Mouse (Mus musculus) hindbrain, embryonic 11.5 days (tissue): Measurements from ENCODE around the gene Nes. TPM values are rescaled to one million over a fixed set of nuclear protein-coding genes. Genes with fewer than 3 reads are reported as not detected.

Experiments
- ATAC-seq: fragments of 200-750 bp; cut with Nextera tagmentation; 2 replicates; pipeline ENCODE4 v1.8.0; 2017; ENCODE audit warnings: mild to moderate bottlenecking, moderate TSS enrichment, moderate library complexity; ENCODE audit not compliant: low FRiP score
- DNase-seq: peaks from one replicate; pipeline ENCODE4 v3.0.0-alpha.2; 2015; ENCODE audit warnings: low spot score
- H3K27ac ChIP-seq: fragments of 300-500 bp; sonication (generic); 2 replicates; pipeline ENCODE4 v1.5.1; 2014; ENCODE audit warnings: mild to moderate bottlenecking, low read depth, low read length
- H3K27me3 ChIP-seq: fragments of 300-500 bp; sonication (generic); 2 replicates; pipeline ENCODE4 v1.6.1; 2014; ENCODE audit warnings: mild to moderate bottlenecking, low read length, moderate library complexity, mixed read lengths; ENCODE audit not compliant: control insufficient read depth, insufficient read depth
- H3K36me3 ChIP-seq: fragments of 300-500 bp; sonication (generic); 2 replicates; pipeline ENCODE4 v1.6.1; 2014; ENCODE audit warnings: mild to moderate bottlenecking, low read length, moderate library complexity, mixed read lengths; ENCODE audit not compliant: control insufficient read depth, insufficient read depth
- H3K4me1 ChIP-seq: fragments of 300-500 bp; sonication (generic); replicated peaks from 2 replicates; pipeline ENCODE4 v1.6.1; 2014; ENCODE audit warnings: low read length, mixed read lengths; ENCODE audit not compliant: control insufficient read depth, insufficient read depth
- H3K4me2 ChIP-seq: fragments of 300-500 bp; sonication (generic); replicated peaks from 2 replicates; pipeline ENCODE4 v1.6.1; 2014; ENCODE audit warnings: mild to moderate bottlenecking, low read depth, low read length
- H3K4me3 ChIP-seq: fragments of 300-500 bp; sonication (generic); 2 replicates; pipeline ENCODE4 v1.5.1; 2014; ENCODE audit warnings: low read depth, low read length
- H3K9ac ChIP-seq: fragments of 300-500 bp; sonication (generic); 2 replicates; pipeline ENCODE4 v1.6.1; 2014; ENCODE audit warnings: low read depth, low read length
- H3K9me3 ChIP-seq: fragments of 300-500 bp; sonication (generic); 2 replicates; pipeline ENCODE4 v1.6.1; 2016; ENCODE audit warnings: low read length; ENCODE audit not compliant: control insufficient read depth
- WGBS: fragments of 180-500 bp; shearing (Covaris S2); extraction: QIAGEN DNeasy Blood & Tissue Kit; methylation state at CpG from one replicate; pipeline ENCODE4 v1.1.7; 2014; 5-methylcytosine and 5-hydroxymethylcytosine counted together
- polyA plus RNA-seq: library from polyadenylated mRNA; unstranded; fragments of >200 nt; fragmentation: Nextera tagmentation; extraction: Ambion mirVana; gene quantifications from 2 replicates; pipeline ENCODE4 v1.2.1, GENCODE M21; 2014

The Nes gene
- polyA plus RNA-seq = 71.6 and 87.9 TPM in 2 replicates

DNA sequence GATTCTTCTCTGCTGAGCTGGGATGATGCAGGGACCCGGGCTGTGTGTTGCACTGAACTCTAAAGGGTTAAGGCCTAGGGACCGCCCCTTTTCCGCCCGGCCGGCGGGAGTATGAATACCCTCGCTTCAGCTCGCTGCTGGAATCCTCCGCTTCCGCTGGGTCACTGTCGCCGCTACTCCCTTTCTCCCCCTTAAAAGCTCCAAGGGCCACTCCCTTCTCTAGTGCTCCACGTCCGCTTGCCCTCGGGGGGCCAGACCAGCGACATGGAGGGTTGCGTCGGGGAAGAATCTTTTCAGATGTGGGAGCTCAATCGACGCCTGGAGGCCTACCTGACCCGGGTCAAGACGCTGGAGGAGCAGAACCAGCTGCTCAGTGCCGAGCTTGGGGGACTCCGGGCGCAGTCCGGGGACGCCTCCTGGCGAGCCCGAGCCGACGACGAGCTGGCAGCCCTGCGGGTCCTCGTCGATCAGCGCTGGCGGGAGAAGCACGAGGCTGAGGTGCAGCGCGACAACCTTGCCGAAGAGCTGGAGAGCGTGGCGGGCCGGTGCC lies at the start of gene Nes:
Nes (plus strand) TSS at position 140 of the 550 bp plus-strand sequence.
- Histone ChIP-seq H3K4me1 (peaks cover 13% of the 10 kb centered on the region), H3K36me3 (no peaks in the 10 kb centered on the region), H3K27ac (peak within 1 kb of the TSS; percentile 97), H3K9me3 (no peaks in the 10 kb centered on the region), H3K9ac (peak within 1 kb of the TSS; percentile 92), H3K4me3 (peak within 1 kb of the TSS; percentile 86), H3K27me3 (no peaks in the 10 kb centered on the region), H3K4me2 (peak within 1 kb of the TSS; percentile 94)
- ATAC-seq (peak; percentile 61), DNase-seq (peak; percentile 91)
- WGBS = under 1% methylated on average over 44 of the region's 44 CpGs

DNA sequence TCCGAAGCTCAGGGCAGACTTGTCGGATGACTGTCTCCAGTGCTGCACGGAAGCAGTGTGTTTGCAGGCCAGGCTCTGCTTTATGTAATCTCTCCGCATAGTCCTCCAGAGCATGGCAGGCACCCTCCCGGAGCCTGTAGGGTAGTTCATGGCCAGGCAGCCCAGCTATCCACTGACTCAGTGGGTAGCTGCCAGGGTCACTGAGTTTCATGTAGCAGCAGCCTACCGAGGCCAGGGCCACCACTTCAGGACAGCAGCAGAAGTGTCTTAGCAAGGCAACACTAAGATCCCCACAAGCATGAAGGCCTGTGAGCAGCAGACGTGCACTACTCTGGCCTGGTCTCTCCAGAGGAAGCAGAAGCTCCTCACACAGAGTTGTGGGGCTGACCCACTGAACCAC lies 45.9 kb upstream of the Nes start:
- 0 out of 2 replicates have a peak, but pooled peaks cover 2% of the 10 kb centered on the region for H3K36me3 ChIP-seq
- WGBS = 89% methylated on average over 7 of the region's 7 CpGs

DNA sequence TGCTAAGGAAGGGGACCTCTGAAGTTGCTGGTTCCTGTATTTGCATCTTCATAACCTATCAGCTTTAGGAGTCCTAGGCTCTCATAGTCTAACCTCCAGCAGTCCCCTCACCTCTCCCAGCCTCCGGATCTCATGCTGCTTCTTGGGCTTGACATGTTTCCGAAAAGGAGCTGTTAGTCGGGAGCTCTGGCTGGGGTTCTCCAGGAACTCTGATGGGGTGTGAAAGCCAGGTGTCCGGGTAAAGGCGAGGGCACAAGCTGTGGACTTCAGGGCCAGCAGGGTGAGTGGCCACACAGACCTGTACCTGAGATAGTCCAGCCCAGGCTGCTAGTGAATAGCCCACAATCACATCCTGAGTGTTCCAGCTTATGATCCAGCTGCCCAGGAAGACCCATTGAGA lies 43.4 kb upstream of the Nes start:
- ATAC-seq = no peak
- WGBS = 89% methylated on average over 5 of the region's 5 CpGs
- H3K4me2 ChIP-seq = no peak overlapping the region

More for the DNA sequence above, 45.9 kb upstream of the Nes start:
- ATAC-seq (no peak), DNase-seq (no peak)
- Histone ChIP-seq H3K9ac (no peak overlapping the region), H3K9me3 (no peaks in the 10 kb centered on the region), H3K27ac (no peak overlapping the region), H3K4me2 (no peak overlapping the region), H3K4me3 (no peak overlapping the region), H3K4me1 (0 out of 2 replicates have a peak, but pooled peaks cover 3% of the 10 kb centered on the region), H3K27me3 (no peaks in the 10 kb centered on the region)

GRCm38 (mm10) chr3:87929341-87930077 lies 41.4 kb upstream of the Nes start:
- H3K36me3 ChIP-seq = peaks cover 7% of the 10 kb centered on the region; the same call in 1 of the 2 replicates

More for the DNA sequence above, 43.4 kb upstream of the Nes start:
- peaks cover 4% of the 10 kb centered on the region; the same call in 1 of the 2 replicates for H3K36me3 ChIP-seq
- no peak overlapping the region for H3K4me3 ChIP-seq
- no peaks in the 10 kb centered on the region for H3K27me3 ChIP-seq
- no peaks in the 10 kb centered on the region for H3K9me3 ChIP-seq
- no peak overlapping the region for H3K27ac ChIP-seq
- DNase-seq = no peak
- peaks cover 3% of the 10 kb centered on the region; the same call in 1 of the 2 replicates for H3K4me1 ChIP-seq
- H3K9ac ChIP-seq = no peak overlapping the region

DNA sequence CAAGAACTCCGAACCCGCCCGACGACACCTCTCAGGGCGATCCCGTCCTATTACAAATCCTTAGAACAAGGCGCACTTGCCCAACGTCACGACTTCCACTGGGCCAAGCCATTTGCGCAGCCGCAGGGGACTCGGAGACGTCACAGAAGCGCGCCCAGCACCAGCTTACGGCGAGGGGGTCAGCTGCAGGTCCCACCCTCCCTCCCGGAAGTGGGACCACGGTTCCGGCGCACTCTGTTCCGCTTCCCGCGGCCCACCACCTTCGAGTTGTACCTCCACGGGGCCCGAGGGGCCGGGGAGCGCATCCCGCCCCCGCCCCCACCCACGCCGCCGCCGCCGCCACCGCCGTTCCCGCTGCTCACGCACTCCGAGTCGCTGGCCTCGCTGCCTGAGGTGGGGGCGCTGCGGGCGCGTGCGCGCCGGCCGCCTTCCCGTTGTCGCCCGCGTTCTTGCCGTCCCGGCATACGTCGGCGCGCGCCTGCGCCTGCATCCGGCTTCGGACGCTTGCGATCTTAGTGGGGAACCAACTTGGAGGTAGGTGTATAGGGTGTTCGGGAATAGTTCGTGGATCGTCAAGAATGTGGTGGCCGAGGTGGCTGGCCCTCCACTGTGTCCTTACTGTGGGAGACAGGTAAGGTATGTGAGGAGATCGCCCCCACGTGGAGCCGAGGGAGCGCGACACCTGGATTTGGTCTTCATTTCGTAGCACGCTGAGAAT lies 40.6 kb upstream of the Nes start, which contains the start of the genes Isg20l2 and Rrnad1:
Isg20l2 (plus strand) TSS at position 237 of the 718 bp plus-strand sequence.
Rrnad1 (minus strand) TSS at position 640 of the 718 bp plus-strand sequence.
- H3K4me1 ChIP-seq = peaks cover 3% of the 10 kb centered on the region; the same call in 1 of the 2 replicates
- WGBS = under 1% methylated on average over 72 of the region's 78 CpGs
- peak within 1 kb of the TSS; percentile 97 for H3K4me3 ChIP-seq
- H3K27me3 ChIP-seq = no peaks in the 10 kb centered on the region
- H3K27ac ChIP-seq = peak within 1 kb of the TSS; percentile 74
- no peaks in the 10 kb centered on the region for H3K9me3 ChIP-seq
- DNase-seq (peak; percentile 97), ATAC-seq (peak; percentile 96)
- H3K9ac ChIP-seq = peak within 1 kb of the TSS; percentile 92
- peak within 1 kb of the TSS; percentile 70 for H3K4me2 ChIP-seq
- peaks cover 7% of the 10 kb centered on the region; the same call in 1 of the 2 replicates for H3K36me3 ChIP-seq

More at GRCm38 (mm10) chr3:87929341-87930077, 41.4 kb upstream of the Nes start:
- Histone ChIP-seq H3K4me1 (peaks cover 3% of the 10 kb centered on the region; the same call in 1 of the 2 replicates), H3K4me2 (peak overlapping the region; percentile 70), H3K4me3 (peak overlapping the region; percentile 97), H3K9me3 (no peaks in the 10 kb centered on the region), H3K9ac (peak overlapping the region; percentile 92), H3K27me3 (no peaks in the 10 kb centered on the region), H3K27ac (peak overlapping the region; percentile 74)
- DNase-seq = no peak
- ATAC-seq = peak; percentile 70
- 8% methylated on average over 26 of the region's 26 CpGs for WGBS

- no peak for ATAC-seq
- H3K36me3 ChIP-seq = peaks cover 17% of the 10 kb centered on the region
- H3K4me2 ChIP-seq = no peak overlapping the region
- whole genome bisulfite sequencing = 89% methylated on average over 5 of the region's 5 CpGs
- no peak for DNase-seq
- no peaks in the 10 kb centered on the region for H3K9me3 ChIP-seq
- no peak overlapping the region for H3K27ac ChIP-seq
- no peak overlapping the region for H3K4me3 ChIP-seq
- H3K27me3 ChIP-seq = no peaks in the 10 kb centered on the region
- H3K4me1 ChIP-seq = peaks cover 5% of the 10 kb centered on the region; the same call in 1 of the 2 replicates
- no peak overlapping the region for H3K9ac ChIP-seq
Measured at GRCm38 (mm10) chr3:87934026-87934425, 36.9 kb upstream of the Nes start.

DNA sequence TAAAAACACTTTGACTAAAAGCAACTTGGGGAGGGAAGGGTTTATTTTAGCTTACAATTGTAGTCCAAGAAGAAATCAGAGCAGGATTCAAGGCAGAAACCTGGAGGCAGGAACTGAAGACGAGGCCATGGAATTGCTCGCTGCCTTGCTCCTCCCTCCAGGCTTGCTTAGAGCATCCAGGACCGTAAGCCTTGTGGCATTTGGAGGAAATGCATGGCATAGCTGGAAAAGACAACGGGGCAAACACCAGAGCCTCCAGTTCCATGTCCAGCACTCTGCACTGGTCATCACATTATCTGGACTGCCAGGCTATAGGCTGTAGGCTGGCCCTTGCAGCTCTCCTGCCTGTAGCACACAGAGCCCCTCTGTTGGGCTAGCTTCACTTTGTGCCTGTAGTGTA lies 36.4 kb upstream of the Nes start:
- ATAC-seq (no peak), DNase-seq (no peak)
- H3K4me1 ChIP-seq = peaks cover 3% of the 10 kb centered on the region; the same call in 1 of the 2 replicates
- H3K4me2 ChIP-seq = no peak overlapping the region
- H3K27ac ChIP-seq = no peak overlapping the region
- WGBS = 71% methylated on average over 4 of the region's 4 CpGs
- H3K4me3 ChIP-seq = no peak overlapping the region
- peaks cover 19% of the 10 kb centered on the region for H3K36me3 ChIP-seq
- no peaks in the 10 kb centered on the region for H3K27me3 ChIP-seq
- H3K9ac ChIP-seq = no peak overlapping the region
- H3K9me3 ChIP-seq = no peaks in the 10 kb centered on the region

GRCm38 (mm10) chr3:87935201-87935600 lies 35.7 kb upstream of the Nes start:
- ATAC-seq (no peak), DNase-seq (no peak)
- Histone ChIP-seq H3K9ac (no peak overlapping the region), H3K4me1 (peaks cover 3% of the 10 kb centered on the region; the same call in 1 of the 2 replicates), H3K27ac (no peak overlapping the region), H3K36me3 (peaks cover 20% of the 10 kb centered on the region), H3K9me3 (no peaks in the 10 kb centered on the region), H3K27me3 (no peaks in the 10 kb centered on the region), H3K4me2 (no peak overlapping the region), H3K4me3 (no peak overlapping the region)
- 81% methylated on average over 4 of the region's 4 CpGs for WGBS
